Mouse (Mus musculus) layer of hippocampus, postnatal 36 days (tissue): Measurements from ENCODE around the gene Rxylt1. TPM values are rescaled to one million over a fixed set of nuclear protein-coding genes. Genes with fewer than 3 reads are reported as not detected.

ENCODE experiments used
- DNase-seq, 2 experiments: peaks; one replicate each; pipeline ENCODE4 v3.0.0; 2022
- total RNA-seq, 2 experiments: library from RNA; stranded (reverse); gene quantifications; 2 replicates each; pipeline ENCODE4 v1.2.3; 2021

Rxylt1 gene
- 10 to 100 TPM; 34.3 to 41.3 TPM for total RNA-seq

DNA sequence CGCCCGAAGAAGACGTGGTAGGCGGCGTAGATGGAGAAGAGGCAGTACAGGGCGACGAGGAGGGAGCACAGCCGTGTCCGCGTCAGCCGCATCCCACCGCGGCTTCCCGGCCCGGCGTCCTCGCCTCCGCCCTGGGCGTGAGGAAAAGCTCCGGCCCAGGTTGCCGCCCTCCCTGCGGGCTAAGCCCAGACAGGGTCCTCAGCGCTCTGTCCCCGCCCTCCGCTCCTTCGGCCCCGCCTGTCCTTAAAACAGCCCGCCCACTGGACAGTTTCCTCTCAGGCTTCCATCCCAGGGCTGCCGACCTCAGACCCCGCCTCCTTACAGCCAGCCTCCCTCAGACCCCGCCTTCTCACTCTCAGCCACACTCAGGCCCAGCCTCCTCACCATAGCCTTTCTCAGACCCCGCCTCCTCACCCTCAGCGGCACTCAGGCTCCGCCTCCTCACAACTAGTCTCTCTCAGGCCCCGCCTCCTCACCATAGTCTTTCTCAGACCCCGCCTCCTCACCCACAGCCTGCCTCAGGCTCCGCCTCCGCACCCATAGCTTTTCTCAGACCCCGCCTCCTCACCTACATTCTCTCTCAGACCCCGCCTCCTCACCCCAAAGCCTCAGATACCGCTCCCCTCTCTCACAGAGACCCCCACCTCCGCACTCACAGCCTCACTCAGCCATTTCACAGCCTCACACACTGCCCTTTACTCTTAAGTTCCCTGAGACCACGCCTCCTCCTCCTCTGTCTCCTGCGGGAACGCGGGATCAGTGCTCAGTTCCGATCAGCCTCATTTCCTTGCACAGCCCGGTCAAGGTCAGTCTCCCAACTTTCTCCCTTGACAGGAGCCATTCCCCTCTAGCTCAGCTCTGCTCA lies at the start of gene Rxylt1:
Gene Rxylt1, minus strand, starts transcription at position 392 of the 865 bp plus-strand sequence.
- peak; percentile 93 to 94 for DNase-seq

DNA sequence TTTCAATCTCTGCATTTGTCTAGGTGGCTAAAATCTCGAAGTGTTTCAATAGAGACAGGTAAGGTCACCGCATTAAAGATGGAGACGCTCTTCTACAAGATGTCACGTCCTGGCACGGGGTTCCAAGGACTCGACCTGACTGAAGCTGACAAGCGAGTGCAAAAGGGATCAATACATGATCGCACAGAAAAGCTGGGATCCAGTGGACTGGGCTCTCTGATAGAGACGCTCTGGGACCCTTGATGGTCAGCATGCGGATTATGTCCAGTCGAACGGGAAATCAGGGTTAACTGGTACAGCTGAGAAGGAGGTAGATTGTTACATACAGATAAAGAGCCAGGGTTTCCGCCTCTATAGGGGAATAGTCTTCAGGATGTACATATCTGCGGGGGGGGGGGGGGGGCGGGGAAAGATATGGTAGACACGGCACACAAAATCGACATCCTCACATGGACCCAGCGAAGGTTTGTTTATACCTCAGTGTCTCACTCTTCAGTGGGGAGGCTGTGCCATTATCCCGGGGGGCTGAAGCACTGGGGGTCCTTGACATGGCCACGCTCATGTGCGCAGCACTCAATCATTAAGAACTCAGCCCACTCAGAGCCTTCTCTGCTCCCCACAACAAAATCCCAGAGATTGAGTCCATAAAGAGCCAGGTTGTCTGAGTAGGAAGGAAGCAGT lies 24.3 kb upstream of the Rxylt1 start:
- no peak for DNase-seq

DNA sequence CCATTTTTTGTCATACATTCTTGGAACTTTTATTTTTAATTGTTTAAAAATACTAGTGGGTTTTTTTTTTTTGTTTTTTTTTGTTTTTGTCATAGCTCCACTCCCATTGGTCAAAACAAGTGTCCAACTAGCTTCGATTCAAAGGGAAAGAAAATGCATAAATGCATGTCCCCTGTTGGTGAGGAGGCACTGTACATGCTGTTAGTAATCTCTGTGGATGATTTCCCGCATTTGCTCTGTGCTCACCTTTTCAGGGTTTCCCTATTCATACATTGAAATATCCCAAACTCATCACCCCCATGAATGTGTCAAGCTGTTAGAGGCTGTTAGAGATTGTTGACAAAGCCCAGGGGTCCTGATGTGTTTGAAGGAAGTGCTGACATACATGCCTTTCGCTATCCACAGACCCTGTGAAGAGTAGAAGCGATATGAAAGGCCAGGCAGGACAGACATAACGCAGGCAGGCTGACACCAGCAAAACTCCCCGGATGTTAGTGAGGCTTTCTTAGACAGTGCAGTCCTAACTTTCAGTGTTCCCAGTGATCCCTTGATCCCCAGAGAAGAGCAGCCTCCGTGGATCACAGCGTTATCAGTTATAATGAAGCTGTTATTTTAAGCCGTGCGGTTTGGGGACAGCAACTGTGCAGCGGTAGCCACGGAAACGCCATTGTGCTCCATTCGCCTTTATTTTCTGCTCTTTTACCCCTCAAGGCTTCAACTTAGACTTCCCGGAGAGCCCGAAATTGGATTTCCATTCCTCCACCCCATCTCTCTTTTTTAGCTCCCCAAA lies 23.5 kb upstream of the Rxylt1 start:
- DNase-seq = no peak

DNA sequence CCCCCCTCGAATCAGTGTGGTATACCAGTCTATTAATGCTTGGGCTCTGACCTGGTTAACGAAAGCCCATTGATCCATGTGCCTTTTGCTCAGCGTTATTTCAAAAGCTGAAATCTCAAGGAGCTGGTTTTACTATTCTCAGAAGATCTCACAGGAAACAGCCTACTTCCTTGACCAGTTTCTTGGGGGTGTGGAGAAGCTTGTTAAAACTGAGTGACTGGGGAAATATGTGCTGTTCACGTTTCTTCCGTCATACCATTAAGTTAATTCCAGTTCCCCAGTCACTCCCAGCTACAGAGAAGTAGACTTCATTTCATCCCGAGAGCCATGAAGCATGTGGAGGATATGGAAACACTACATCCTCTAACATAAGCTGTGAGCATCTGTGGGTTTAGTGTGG lies 22.3 kb upstream of the Rxylt1 start:
- no peak for DNase-seq

DNA sequence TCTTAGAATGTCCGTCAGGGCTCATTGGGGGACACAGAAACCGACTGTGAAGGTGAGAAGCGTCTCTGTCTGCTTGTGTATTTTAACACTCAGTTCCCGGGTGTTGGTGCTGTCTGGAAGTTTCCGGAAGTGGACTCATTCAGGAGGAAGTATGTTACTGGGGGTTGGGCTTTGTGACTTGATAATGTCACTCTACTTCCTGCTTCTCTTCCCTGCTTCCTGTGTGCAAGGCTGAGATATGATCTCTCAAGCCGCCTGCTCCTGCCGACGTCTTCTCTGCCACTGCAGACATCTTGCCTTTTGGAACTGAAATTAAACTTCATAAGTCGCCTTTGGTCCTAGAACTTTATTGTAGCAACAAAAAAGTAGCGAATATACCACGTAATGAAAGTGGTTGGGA lies 19.5 kb upstream of the Rxylt1 start:
- DNase-seq = no peak

- DNase-seq = no peak
These were observed 9.5 kb upstream of the Rxylt1 start for GRCm38 (mm10) chr10:122106633-122107028.

DNA sequence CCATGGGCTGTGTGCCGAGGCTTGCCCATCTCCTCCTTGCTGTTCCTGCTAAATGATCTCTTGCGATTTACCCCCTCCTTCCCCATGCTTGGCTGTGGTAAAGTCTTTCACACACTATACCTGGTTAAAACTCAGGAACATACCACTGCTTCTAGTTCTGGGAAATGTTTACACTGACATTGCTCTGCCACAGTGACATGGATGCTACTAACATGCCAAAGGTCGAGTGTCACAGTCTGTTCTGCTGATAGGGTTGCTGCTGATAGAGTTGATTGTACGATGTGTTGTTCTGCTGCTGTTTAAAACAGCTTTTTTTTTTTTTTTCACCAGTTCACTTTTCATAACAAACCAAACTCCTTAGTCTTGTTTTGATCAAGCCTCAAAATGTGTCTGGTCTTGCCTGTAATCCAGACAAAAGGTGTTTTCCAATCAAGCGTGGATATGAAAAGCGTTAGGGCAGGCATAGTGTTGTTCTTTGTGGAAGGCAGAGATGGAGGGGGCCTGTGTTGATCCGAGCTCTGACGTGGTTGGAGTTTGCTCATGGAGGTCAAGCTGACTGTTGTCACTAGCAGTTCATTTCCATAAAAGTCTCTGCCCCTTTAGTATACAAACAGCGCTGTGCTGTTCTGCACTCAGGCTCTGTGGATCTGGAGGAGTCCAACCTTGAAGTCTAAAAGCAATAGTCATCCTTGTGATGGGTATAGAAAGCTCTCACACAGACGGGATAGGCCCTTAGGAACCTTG lies 8.9 kb upstream of the Rxylt1 start:
- DNase-seq = no peak

GRCm38 (mm10) chr10:122105407-122105806 lies 8.2 kb upstream of the Rxylt1 start:
- peak; percentile 43 to 54 for DNase-seq

- no peak for DNase-seq
These were observed 5.5 kb upstream of the Rxylt1 start for GRCm38 (mm10) chr10:122102675-122103074.

DNA sequence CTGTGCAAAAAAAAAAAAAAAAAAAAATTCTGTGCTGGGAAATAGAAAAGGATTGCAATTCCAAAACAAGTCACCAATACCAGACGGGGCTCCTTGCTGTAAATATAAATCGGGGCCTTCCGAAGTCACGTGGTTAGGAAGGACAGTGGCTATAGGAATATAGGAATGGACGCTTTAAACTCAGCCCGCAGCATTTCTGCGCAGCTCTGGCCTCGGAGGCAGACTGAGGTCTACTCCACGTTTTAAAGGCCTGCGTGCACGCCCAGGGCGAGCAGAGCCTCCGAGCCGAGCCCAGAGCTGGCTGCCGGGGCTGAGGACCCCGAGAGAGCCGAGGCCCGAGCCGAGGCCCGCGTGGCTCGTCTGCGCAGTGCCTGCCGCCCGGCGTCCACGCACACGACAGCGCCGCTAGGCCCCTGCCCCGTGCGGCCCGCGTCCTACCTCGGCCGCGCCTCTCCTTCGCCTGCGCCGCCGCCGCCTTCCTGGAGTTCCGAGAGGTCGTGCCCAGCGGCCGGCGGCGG lies 650 bp downstream of the Rxylt1 start:
- no peak for DNase-seq

GRCm38 (mm10) chr10:122090472-122090871 lies 6.7 kb downstream of the Rxylt1 start:
- no peak for DNase-seq

- DNase-seq = no peak
These were observed 15.8 kb downstream of the Rxylt1 start for GRCm38 (mm10) chr10:122081352-122081751.

GRCm38 (mm10) chr10:122069153-122069552 lies 28.0 kb downstream of the Rxylt1 start:
- DNase-seq = no peak

- no peak for DNase-seq
These were observed 41.3 kb downstream of the Rxylt1 start for GRCm38 (mm10) chr10:122055826-122056225.

GRCm38 (mm10) chr10:122054535-122054934 lies 42.6 kb downstream of the Rxylt1 start:
- peak in 1 of 2 experiments; percentile 13 for DNase-seq

DNA sequence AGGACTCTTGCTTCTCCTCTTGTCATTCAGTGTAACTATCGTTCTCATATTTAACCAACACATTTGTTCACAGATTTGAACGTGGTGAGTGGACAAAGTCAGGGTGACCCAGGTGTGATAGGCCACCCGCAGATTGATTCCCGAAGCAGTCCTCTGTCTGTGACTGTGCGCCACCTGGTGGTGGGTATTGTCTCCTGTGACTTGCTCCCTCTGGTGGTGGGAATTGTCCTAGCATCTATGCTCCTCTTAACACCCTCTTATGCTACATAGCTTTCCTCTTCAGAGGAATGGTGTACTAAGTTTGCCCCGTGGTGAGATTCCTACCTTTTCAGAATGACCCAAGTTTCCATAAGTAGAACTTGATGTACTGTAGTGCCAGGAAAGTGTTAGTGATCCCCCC lies 45.3 kb downstream of the Rxylt1 start:
- DNase-seq = peak; percentile 76 to 84

DNA sequence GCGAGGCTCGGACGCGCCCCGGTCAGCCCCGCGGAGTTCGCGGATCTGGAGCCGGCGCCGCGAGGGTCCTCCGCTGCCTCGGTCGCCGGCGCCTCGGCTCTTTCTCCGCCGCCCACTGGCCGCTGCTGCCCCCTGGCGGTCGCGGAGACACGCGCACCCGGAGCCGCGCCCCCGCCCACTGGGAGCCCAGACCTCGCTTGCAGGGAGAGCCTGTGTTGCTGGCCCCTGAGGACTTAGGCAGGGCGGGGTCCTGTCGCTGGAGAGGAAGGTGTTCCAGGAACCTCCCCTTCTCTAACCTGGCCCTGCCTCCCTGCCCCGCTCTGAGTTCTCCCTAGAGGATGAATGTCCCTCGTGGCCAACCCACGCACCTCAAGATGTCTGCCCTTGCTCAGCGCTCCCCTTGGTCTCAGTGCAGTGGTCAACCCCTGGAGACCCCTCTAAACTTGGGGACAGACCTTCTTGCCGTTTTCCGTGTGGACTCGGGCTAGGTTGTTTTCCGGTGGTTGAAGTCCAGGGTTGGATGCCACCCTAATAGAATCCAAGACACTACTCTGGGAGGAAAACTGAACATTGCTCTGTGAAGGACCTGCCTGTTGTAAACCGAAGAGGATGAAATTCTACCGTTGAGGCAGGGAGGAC lies 49.3 kb downstream of the Rxylt1 start:
- DNase-seq = peak; percentile 79 to 87

DNA sequence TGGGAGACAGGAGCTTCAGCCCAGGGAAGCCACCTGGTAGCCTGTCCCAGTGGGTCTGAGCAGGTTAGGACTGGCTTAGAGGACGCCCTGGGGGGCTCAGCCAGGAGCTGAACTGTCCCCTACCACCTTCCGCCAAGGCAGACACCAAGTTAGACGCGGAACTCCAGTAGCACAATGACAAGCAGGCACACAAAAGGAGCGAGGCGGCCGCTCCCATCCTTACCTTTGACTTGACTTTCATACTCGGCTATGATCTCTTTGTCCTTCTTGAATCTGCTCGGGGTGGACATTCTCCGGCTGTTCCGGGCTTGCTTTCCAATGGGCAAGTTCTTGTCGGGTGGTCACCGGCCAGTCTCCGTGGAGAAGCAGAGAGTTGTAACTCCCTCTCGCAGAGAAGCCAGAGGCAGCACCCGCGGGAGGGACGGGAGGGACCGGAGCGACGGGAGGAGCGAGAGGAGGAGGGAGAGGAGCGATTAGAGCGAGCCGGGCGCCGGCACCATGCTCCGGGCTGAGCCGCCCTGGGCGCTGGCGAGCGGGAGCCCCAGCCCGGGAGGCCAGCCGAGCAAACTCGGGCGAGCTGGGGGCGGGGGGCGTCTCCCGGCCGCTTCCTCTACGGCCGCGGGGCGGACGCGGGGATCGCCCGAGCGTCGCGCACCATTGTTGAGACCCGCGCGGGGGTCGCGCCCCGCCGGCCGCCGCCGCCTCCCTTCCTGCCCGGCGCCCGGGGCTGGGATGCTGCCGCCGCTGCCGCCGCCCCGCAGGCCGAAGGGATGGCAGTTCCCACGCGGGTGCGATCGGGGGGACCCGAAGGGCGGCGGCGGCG lies 50.1 kb downstream of the Rxylt1 start, which contains the start of gene Srgap1:
Gene Srgap1, minus strand, starts transcription at position 412 of the 823 bp plus-strand sequence.
- peak; percentile 51 to 53 for DNase-seq

DNA sequence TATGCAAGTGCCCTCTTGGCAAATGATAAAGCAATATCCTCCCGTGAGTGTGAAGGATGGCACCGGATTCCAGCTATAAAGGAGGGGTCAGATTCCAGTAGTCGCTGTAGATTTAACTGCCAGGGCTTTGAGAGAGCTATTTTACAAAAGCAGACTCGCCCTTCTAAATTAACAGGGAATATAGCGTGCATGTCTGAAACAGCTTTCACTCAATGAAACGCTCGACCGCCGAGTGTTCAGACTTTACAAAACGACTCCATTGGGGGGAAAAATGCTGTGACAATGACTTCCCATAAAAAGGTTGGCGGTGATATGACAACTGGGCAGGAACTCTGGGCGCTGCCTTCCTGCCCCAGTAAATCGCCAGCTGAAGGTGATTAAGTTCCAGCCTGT lies 50.7 kb downstream of the Rxylt1 start:
- DNase-seq = no peak

GRCm38 (mm10) chr10:122045946-122046345 lies 51.2 kb downstream of the Rxylt1 start:
- DNase-seq = no peak
